Mouse (Mus musculus): ENCODE measurements around the gene 2310011J03Rik.

Gene 2310011J03Rik

GRCm38 (mm10) chr10:80288657-80289056, 31.7 kb downstream of the 2310011J03Rik start:
- DNase-seq, result no peak

GRCm38 (mm10) chr10:80288097-80288496, 32.2 kb downstream of the 2310011J03Rik start:
- DNase-seq, result no peak

- DNase-seq, result no peak
Observed at GRCm38 (mm10) chr10:80285222-80286070, 34.9 kb downstream of the 2310011J03Rik start.

GRCm38 (mm10) chr10:80282481-80283441, 37.6 kb downstream of the 2310011J03Rik start:
- DNase-seq, result peak in 1 of 2 experiments; percentile 37

GRCm38 (mm10) chr10:80281921-80282371, 38.4 kb downstream of the 2310011J03Rik start:
- DNase-seq, result peak; percentile 68 to 83

- DNase-seq, result peak; percentile 59 to 76
Observed at GRCm38 (mm10) chr10:80281304-80281703, 39.0 kb downstream of the 2310011J03Rik start.

GRCm38 (mm10) chr10:80279273-80279672, 41.1 kb downstream of the 2310011J03Rik start:
- no peak for DNase-seq

- DNase-seq, result no peak
Observed at GRCm38 (mm10) chr10:80278390-80278789, 41.9 kb downstream of the 2310011J03Rik start.

GRCm38 (mm10) chr10:80276238-80276637, 44.1 kb downstream of the 2310011J03Rik start:
- DNase-seq, result no peak

- no peak for DNase-seq
Observed at GRCm38 (mm10) chr10:80273847-80274246, 46.5 kb downstream of the 2310011J03Rik start.

- no peak for DNase-seq
Observed at GRCm38 (mm10) chr10:80271870-80272585, 48.3 kb downstream of the 2310011J03Rik start.

- no peak for DNase-seq
Observed at GRCm38 (mm10) chr10:80271186-80271843, 49.0 kb downstream of the 2310011J03Rik start.

GRCm38 (mm10) chr10:80270734-80271181, 49.6 kb downstream of the 2310011J03Rik start:
- DNase-seq, result peak in 1 of 2 experiments; percentile 60

- no peak for DNase-seq
Observed at GRCm38 (mm10) chr10:80270099-80270498, 50.2 kb downstream of the 2310011J03Rik start.

Measured in kidney, postnatal 4 days (tissue).